Mouse (Mus musculus): ENCODE measurements around the gene Nlrp14. TPM values are rescaled to one million over a fixed set of nuclear protein-coding genes. Genes with fewer than 3 reads are reported as not detected.

The Nlrp14 gene
- total and polyA plus RNA-seq, 2 experiments, result not detected

GRCm38 (mm10) chr7:107209204-107209860 is 42.5 kb downstream of the Nlrp14 start, which contains the start of gene Rbmxl2:
TSS of gene Rbmxl2 (plus strand) at chr7:107209445.
- no peak for TF ChIP-seq POLR2A (IDR thresholded peaks at IDR 0.05; ENCODE audit: extremely low read depth, insufficient read depth, low read length)
- no peak for TF ChIP-seq CTCF (IDR thresholded peaks at IDR 0.05; ENCODE audit: low read depth, low read length)
- Histone ChIP-seq H3K27ac (replicated peaks; ENCODE audit: insufficient read depth, low read depth, low read length) (no peak within 1 kb of the TSS), H3K27me3 (ENCODE audit: control insufficient read depth, insufficient read depth, low read length) (peaks cover 15% of the 10 kb centered on the region), H3K4me1 (ENCODE audit: control insufficient read depth, insufficient read depth, low read length) (no peaks in the 10 kb centered on the region), H3K36me3 (ENCODE audit: control insufficient read depth, insufficient read depth, low read length) (no peaks in the 10 kb centered on the region), H3K4me3 (ENCODE audit: insufficient read depth, low read depth, low read length) (no peak within 1 kb of the TSS), H3K9ac (ENCODE audit: low read depth, low read length) (no peak within 1 kb of the TSS), H3K79me2 (ENCODE audit: control insufficient read depth, insufficient read depth, low read length) (no peaks in the 10 kb centered on the region)
- WGBS, result 39% methylated on average over 70 of the region's 70 CpGs
- DNase-seq (ENCODE audit: extremely low read depth, low read depth, low spot score), result no peak

- TF ChIP-seq CTCF (IDR thresholded peaks at IDR 0.05; ENCODE audit: low read depth, low read length), result no peak
- no peak for TF ChIP-seq POLR2A (IDR thresholded peaks at IDR 0.05; ENCODE audit: extremely low read depth, insufficient read depth, low read length)
- 33% methylated on average over 77 of the region's 77 CpGs for WGBS
- H3K79me2 ChIP-seq (ENCODE audit: control insufficient read depth, insufficient read depth, low read length), result no peaks in the 10 kb centered on the region
- peaks cover 15% of the 10 kb centered on the region for H3K27me3 ChIP-seq (ENCODE audit: control insufficient read depth, insufficient read depth, low read length)
- no peak overlapping the region for H3K9ac ChIP-seq (ENCODE audit: low read depth, low read length)
- no peak overlapping the region for H3K4me3 ChIP-seq (ENCODE audit: insufficient read depth, low read depth, low read length)
- DNase-seq (ENCODE audit: extremely low read depth, low read depth, low spot score), result no peak
- H3K27ac ChIP-seq (replicated peaks; ENCODE audit: insufficient read depth, low read depth, low read length), result no peak overlapping the region
- no peaks in the 10 kb centered on the region for H3K4me1 ChIP-seq (ENCODE audit: control insufficient read depth, insufficient read depth, low read length)
- H3K36me3 ChIP-seq (ENCODE audit: control insufficient read depth, insufficient read depth, low read length), result no peaks in the 10 kb centered on the region
These were observed 43.4 kb downstream of the Nlrp14 start for GRCm38 (mm10) chr7:107210126-107210576.

- DNase-seq (ENCODE audit: extremely low read depth, low read depth, low spot score), result peak; percentile 42
- Histone ChIP-seq H3K27me3 (ENCODE audit: control insufficient read depth, insufficient read depth, low read length) (no peaks in the 10 kb centered on the region; the same call in 1 of the 2 replicates), H3K4me3 (ENCODE audit: insufficient read depth, low read depth, low read length) (no peak overlapping the region), H3K4me1 (ENCODE audit: control insufficient read depth, insufficient read depth, low read length) (no peaks in the 10 kb centered on the region), H3K36me3 (ENCODE audit: control insufficient read depth, insufficient read depth, low read length) (no peaks in the 10 kb centered on the region), H3K79me2 (ENCODE audit: control insufficient read depth, insufficient read depth, low read length) (no peaks in the 10 kb centered on the region), H3K27ac (replicated peaks; ENCODE audit: insufficient read depth, low read depth, low read length) (no peak overlapping the region), H3K9ac (ENCODE audit: low read depth, low read length) (no peak overlapping the region)
- TF ChIP-seq CTCF (IDR thresholded peaks at IDR 0.05; ENCODE audit: low read depth, low read length) (peak; percentile 29), POLR2A (IDR thresholded peaks at IDR 0.05; ENCODE audit: extremely low read depth, insufficient read depth, low read length) (no peak)
These were observed 48.9 kb downstream of the Nlrp14 start for GRCm38 (mm10) chr7:107215723-107216122.

GRCm38 (mm10) chr7:107216845-107217244 is 50.1 kb downstream of the Nlrp14 start:
- H3K27me3 ChIP-seq (ENCODE audit: control insufficient read depth, insufficient read depth, low read length), result no peaks in the 10 kb centered on the region
- no peak overlapping the region for H3K4me3 ChIP-seq (ENCODE audit: insufficient read depth, low read depth, low read length)
- no peaks in the 10 kb centered on the region for H3K79me2 ChIP-seq (ENCODE audit: control insufficient read depth, insufficient read depth, low read length)
- H3K36me3 ChIP-seq (ENCODE audit: control insufficient read depth, insufficient read depth, low read length), result no peaks in the 10 kb centered on the region
- TF ChIP-seq POLR2A (IDR thresholded peaks at IDR 0.05; ENCODE audit: extremely low read depth, insufficient read depth, low read length), result no peak
- no peak for TF ChIP-seq CTCF (IDR thresholded peaks at IDR 0.05; ENCODE audit: low read depth, low read length)
- DNase-seq (ENCODE audit: extremely low read depth, low read depth, low spot score), result no peak
- no peaks in the 10 kb centered on the region for H3K4me1 ChIP-seq (ENCODE audit: control insufficient read depth, insufficient read depth, low read length)
- H3K9ac ChIP-seq (ENCODE audit: low read depth, low read length), result no peak overlapping the region
- WGBS, result 63% methylated on average over 2 of the region's 2 CpGs
- H3K27ac ChIP-seq (replicated peaks; ENCODE audit: insufficient read depth, low read depth, low read length), result no peak overlapping the region

GRCm38 (mm10) chr7:107236854-107237253 is 70.1 kb downstream of the Nlrp14 start:
- no peak overlapping the region for H3K9ac ChIP-seq (ENCODE audit: low read depth, low read length)
- no peak for DNase-seq (ENCODE audit: extremely low read depth, low read depth, low spot score)
- no peaks in the 10 kb centered on the region for H3K4me1 ChIP-seq (ENCODE audit: control insufficient read depth, insufficient read depth, low read length)
- no peaks in the 10 kb centered on the region for H3K36me3 ChIP-seq (ENCODE audit: control insufficient read depth, insufficient read depth, low read length)
- no peaks in the 10 kb centered on the region for H3K27me3 ChIP-seq (ENCODE audit: control insufficient read depth, insufficient read depth, low read length)
- 63% methylated on average over 3 of the region's 3 CpGs for WGBS
- H3K4me3 ChIP-seq (ENCODE audit: insufficient read depth, low read depth, low read length), result no peak overlapping the region
- no peak for TF ChIP-seq POLR2A (IDR thresholded peaks at IDR 0.05; ENCODE audit: extremely low read depth, insufficient read depth, low read length)
- TF ChIP-seq CTCF (IDR thresholded peaks at IDR 0.05; ENCODE audit: low read depth, low read length), result no peak
- H3K79me2 ChIP-seq (ENCODE audit: control insufficient read depth, insufficient read depth, low read length), result no peaks in the 10 kb centered on the region
- H3K27ac ChIP-seq (replicated peaks; ENCODE audit: insufficient read depth, low read depth, low read length), result no peak overlapping the region

GRCm38 (mm10) chr7:107237498-107237897 is 70.7 kb downstream of the Nlrp14 start:
- Histone ChIP-seq H3K4me3 (ENCODE audit: insufficient read depth, low read depth, low read length) (no peak overlapping the region), H3K79me2 (ENCODE audit: control insufficient read depth, insufficient read depth, low read length) (no peaks in the 10 kb centered on the region), H3K27ac (replicated peaks; ENCODE audit: insufficient read depth, low read depth, low read length) (no peak overlapping the region), H3K9ac (ENCODE audit: low read depth, low read length) (no peak overlapping the region), H3K36me3 (ENCODE audit: control insufficient read depth, insufficient read depth, low read length) (no peaks in the 10 kb centered on the region), H3K4me1 (ENCODE audit: control insufficient read depth, insufficient read depth, low read length) (no peaks in the 10 kb centered on the region), H3K27me3 (ENCODE audit: control insufficient read depth, insufficient read depth, low read length) (no peaks in the 10 kb centered on the region)
- DNase-seq (ENCODE audit: extremely low read depth, low read depth, low spot score), result no peak
- 64% methylated on average over 3 of the region's 3 CpGs for WGBS
- TF ChIP-seq POLR2A (IDR thresholded peaks at IDR 0.05; ENCODE audit: extremely low read depth, insufficient read depth, low read length) (no peak), CTCF (IDR thresholded peaks at IDR 0.05; ENCODE audit: low read depth, low read length) (no peak)

Data from liver, adult 2 months (tissue).